Mouse (Mus musculus) embryonic facial prominence, embryonic 15.5 days (tissue): ENCODE measurements around the gene Dmbt1. TPM values are rescaled to one million over a fixed set of nuclear protein-coding genes. Genes with fewer than 3 reads are reported as not detected.

Experiments
- ATAC-seq: fragments of 200-750 bp; cut with Nextera tagmentation; 2 replicates; pipeline ENCODE4 v1.8.0; 2017; ENCODE audit warnings: low read depth, moderate TSS enrichment; ENCODE audit not compliant: insufficient number of reproducible peaks, low FRiP score, low TSS enrichment
- H3K27ac ChIP-seq: fragments of 300-500 bp; sonication (generic); replicated peaks from 2 replicates; pipeline ENCODE4 v1.5.1; 2015; ENCODE audit warnings: mild to moderate bottlenecking, inconsistent platforms
- H3K27me3 ChIP-seq: fragments of 300-500 bp; sonication (generic); 2 replicates; pipeline ENCODE4 v1.6.1; 2015; ENCODE audit warnings: inconsistent platforms
- H3K36me3 ChIP-seq: fragments of 300-500 bp; sonication (generic); 2 replicates; pipeline ENCODE4 v1.6.1; 2015; ENCODE audit warnings: mild to moderate bottlenecking, inconsistent platforms
- H3K4me1 ChIP-seq: fragments of 300-500 bp; sonication (generic); 2 replicates; pipeline ENCODE4 v1.6.1; 2015; ENCODE audit warnings: inconsistent platforms
- H3K4me2 ChIP-seq: fragments of 300-500 bp; sonication (generic); replicated peaks from 2 replicates; pipeline ENCODE4 v1.6.1; 2015; ENCODE audit warnings: mild to moderate bottlenecking, inconsistent platforms
- H3K4me3 ChIP-seq: fragments of 300-500 bp; sonication (generic); replicated peaks from 2 replicates; pipeline ENCODE4 v1.5.1; 2015; ENCODE audit warnings: mild to moderate bottlenecking, inconsistent platforms
- H3K9ac ChIP-seq: fragments of 300-500 bp; sonication (generic); 2 replicates; pipeline ENCODE4 v1.6.1; 2015; ENCODE audit warnings: inconsistent platforms
- H3K9me3 ChIP-seq: fragments of 300-500 bp; sonication (generic); replicated peaks from 2 replicates; pipeline ENCODE4 v1.6.1; 2016; ENCODE audit warnings: inconsistent platforms
- WGBS: fragments of 180-500 bp; shearing (Covaris S2); methylation state at CpG from one replicate; pipeline ENCODE4 v1.1.7; 2015; 5-methylcytosine and 5-hydroxymethylcytosine counted together
- polyA plus RNA-seq: library from polyadenylated mRNA; unstranded; fragments of >200 nt; fragmentation: Nextera tagmentation; extraction: Ambion mirVana; gene quantifications from 2 replicates; pipeline ENCODE4 v1.2.1, GENCODE M21; 2015

The Dmbt1 gene
- polyA plus RNA-seq, 1 experiment from 2014 or later, result 0.03 TPM

DNA sequence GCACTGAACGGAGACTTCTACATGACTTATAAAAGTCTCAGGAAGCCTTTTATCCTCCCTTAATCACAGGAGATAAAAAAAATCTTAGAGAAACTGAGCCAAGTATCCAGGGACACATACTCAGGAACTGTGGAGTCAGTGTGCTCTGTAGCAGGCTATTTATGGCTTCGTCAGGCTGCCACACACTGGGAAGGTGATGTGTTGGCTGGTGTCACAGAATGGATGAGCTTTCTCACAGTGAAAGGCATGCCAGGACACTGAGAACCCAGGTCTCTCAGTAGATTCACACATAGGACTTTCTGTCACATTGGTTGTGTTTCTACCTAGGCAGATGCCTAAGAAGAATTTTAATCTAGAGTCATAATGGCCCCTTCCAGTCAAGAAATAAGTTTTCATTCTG, 82.6 kb downstream of the Dmbt1 start:
- 78% methylated on average over 2 of the region's 2 CpGs for WGBS
- no peak overlapping the region for H3K27ac ChIP-seq
- H3K9ac ChIP-seq, result no peak overlapping the region
- H3K4me2 ChIP-seq, result no peak overlapping the region
- H3K4me3 ChIP-seq, result no peak overlapping the region
- H3K9me3 ChIP-seq, result no peaks in the 10 kb centered on the region
- H3K4me1 ChIP-seq, result no peaks in the 10 kb centered on the region
- no peaks in the 10 kb centered on the region for H3K36me3 ChIP-seq
- ATAC-seq, result no peak
- no peaks in the 10 kb centered on the region for H3K27me3 ChIP-seq

DNA sequence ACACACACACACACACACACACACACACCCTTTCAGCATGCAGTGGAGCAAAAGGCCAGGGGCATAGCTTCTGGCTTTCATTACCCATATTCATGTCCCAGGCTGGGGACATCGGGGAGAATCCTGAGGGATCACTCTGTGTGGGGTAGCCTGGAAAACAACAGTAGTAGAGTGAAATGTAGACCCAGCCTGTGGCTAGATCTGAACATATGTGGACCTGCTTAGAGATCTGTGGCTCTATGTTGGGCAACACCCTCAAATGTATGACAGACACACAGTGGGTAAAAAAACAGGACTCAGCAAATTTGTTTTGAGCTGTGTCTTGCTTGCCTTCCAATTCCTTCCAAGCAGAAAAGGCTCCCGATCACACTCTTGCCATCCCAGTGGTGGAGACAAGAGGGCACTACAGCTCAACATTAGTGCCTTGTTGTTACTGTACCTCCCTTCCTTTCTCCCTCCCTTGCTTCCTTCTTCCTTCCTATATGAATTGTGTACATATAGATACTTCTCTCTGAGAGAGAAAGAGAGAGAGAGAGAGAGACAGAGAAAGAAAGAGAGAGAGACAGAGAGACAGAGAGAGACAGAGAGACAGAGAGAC, 90.5 kb downstream of the Dmbt1 start:
- ATAC-seq, result no peak
- no peaks in the 10 kb centered on the region for H3K36me3 ChIP-seq
- no peaks in the 10 kb centered on the region for H3K27me3 ChIP-seq
- no peak overlapping the region for H3K4me3 ChIP-seq
- WGBS, result 81% methylated on average over 2 of the region's 2 CpGs
- no peak overlapping the region for H3K4me2 ChIP-seq
- no peaks in the 10 kb centered on the region for H3K9me3 ChIP-seq
- H3K9ac ChIP-seq, result no peak overlapping the region
- no peak overlapping the region for H3K27ac ChIP-seq
- H3K4me1 ChIP-seq, result no peaks in the 10 kb centered on the region

DNA sequence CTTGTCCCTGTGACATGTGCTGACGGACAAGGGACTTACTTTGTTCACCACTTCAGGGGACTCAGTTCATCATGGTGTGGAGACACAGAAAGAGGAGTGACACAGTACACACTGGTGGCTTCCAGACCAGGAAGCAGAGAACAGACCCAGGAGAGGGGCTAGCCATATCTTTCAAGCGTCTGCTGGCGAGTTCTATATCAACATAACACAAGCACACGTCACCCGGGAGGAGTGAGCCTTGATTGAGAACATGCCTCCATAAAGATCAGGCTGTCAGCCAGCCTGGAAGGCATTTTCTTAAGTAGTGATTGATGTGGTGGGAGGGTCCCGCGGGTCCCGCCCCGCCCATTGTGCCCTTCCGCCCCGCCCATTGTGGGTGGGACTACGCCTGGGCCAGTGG, 98.2 kb downstream of the Dmbt1 start:
- Histone ChIP-seq H3K9me3 (no peaks in the 10 kb centered on the region), H3K4me2 (no peak overlapping the region), H3K4me3 (no peak overlapping the region), H3K36me3 (no peaks in the 10 kb centered on the region), H3K27me3 (no peaks in the 10 kb centered on the region), H3K4me1 (no peaks in the 10 kb centered on the region), H3K9ac (no peak overlapping the region), H3K27ac (no peak overlapping the region)
- ATAC-seq, result no peak
- 59% methylated on average over 12 of the region's 12 CpGs for WGBS

DNA sequence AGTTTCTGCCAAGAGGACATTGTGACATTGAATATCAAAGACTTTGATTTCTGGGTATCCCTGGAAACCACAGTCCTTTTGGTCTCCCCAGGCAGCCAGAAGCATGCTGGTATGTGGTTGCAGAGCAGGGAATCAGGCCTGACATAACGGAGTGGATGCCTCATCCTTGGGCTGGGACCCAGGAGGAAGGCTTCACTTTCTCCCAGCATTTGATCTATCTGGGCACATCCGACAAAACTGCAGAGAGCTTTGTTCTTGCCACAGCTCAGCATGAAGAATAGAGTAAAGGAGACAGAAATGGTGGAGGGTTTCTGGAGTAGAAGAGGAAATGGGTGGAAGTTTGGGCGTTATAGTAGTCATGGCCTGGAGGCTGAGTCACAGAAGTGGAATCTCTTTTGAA, 101.3 kb downstream of the Dmbt1 start:
- Histone ChIP-seq H3K27ac (no peak overlapping the region), H3K36me3 (no peaks in the 10 kb centered on the region), H3K9me3 (no peaks in the 10 kb centered on the region), H3K9ac (no peak overlapping the region), H3K27me3 (no peaks in the 10 kb centered on the region), H3K4me3 (no peak overlapping the region), H3K4me2 (no peak overlapping the region), H3K4me1 (no peaks in the 10 kb centered on the region)
- WGBS, result 64% methylated on average over 3 of the region's 3 CpGs
- no peak for ATAC-seq

DNA sequence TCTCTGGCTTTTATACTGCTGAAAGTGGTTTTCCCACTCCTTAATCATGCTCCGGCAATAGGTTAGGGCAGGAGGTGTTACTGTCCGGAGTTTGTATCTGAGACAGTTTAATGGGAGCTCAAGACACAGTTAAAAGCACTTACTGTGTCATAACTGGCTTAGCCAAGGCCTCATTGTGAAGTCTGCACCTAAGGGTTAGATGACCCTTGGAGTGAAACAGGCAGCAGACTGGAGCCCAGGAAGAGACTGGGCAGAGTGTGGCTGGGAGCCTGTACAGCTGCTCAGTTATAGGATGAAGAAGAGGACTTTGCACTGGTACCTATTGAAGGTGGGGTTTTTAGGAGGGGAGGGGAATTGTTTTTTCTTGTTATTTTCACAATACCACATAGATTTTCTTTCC, 114.4 kb downstream of the Dmbt1 start, which contains the start of gene 4933402N03Rik:
Gene 4933402N03Rik, minus strand, starts transcription at position 101 of the 400 bp plus-strand sequence.
- H3K9ac ChIP-seq, result no peak within 1 kb of the TSS

DNA sequence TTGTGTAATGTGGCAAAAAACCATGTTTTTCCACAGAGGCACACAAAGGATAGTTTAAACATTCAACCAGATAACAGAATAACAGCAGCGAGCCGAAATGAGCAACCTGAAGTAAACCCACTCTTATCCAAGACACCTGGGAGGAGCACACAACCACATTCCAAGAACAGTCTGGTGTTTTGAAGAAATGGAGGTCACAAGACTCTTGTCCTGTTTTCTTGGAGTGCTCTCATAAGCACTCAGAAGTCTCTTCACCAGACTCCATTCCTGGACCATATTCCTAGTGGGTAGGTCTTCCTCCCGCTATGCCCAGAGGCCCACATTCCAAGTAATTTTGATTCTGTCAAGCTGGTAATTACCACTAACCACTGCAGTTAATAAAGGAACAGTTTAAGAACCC, 118.3 kb downstream of the Dmbt1 start:
- Histone ChIP-seq H3K9ac (no peak overlapping the region), H3K9me3 (no peaks in the 10 kb centered on the region), H3K27me3 (no peaks in the 10 kb centered on the region), H3K27ac (no peak overlapping the region), H3K36me3 (no peaks in the 10 kb centered on the region), H3K4me2 (no peak overlapping the region), H3K4me3 (no peak overlapping the region), H3K4me1 (no peaks in the 10 kb centered on the region)
- ATAC-seq, result no peak
- WGBS, result 79% methylated on average over 3 of the region's 3 CpGs

More for the DNA sequence above, 114.4 kb downstream of the Dmbt1 start, which contains the start of gene 4933402N03Rik:
- H3K36me3 ChIP-seq, result no peaks in the 10 kb centered on the region
- no peak within 1 kb of the TSS for H3K4me2 ChIP-seq
- H3K9me3 ChIP-seq, result no peaks in the 10 kb centered on the region
- no peaks in the 10 kb centered on the region for H3K27me3 ChIP-seq
- H3K4me3 ChIP-seq, result no peak within 1 kb of the TSS
- no peaks in the 10 kb centered on the region for H3K4me1 ChIP-seq
- H3K27ac ChIP-seq, result no peak within 1 kb of the TSS
- 78% methylated on average over 2 of the region's 2 CpGs for WGBS
- no peak for ATAC-seq

DNA sequence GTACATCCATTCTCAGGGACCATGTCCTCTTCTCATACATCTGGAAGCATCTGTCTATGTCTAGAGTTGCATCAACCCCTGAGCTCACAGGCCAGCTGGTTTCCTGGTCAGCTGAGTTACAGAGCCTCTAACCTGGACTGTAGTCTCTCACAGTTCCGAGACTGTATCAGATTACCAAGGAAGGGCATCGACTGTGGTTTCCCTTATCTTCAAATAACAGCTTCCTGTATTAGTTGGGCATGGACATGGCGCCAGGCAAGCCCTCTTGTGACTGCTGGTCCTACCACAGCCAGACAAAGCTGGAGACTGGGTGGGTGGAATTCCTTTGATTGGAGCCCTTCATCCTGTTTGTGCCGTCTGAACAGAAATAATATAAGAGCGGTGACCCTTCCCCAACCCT, 121.2 kb downstream of the Dmbt1 start:
- H3K9ac ChIP-seq, result no peak overlapping the region
- H3K4me1 ChIP-seq, result no peaks in the 10 kb centered on the region
- no peaks in the 10 kb centered on the region for H3K9me3 ChIP-seq
- no peak overlapping the region for H3K4me3 ChIP-seq
- no peaks in the 10 kb centered on the region for H3K27me3 ChIP-seq
- 75% methylated on average over 5 of the region's 5 CpGs for WGBS
- H3K4me2 ChIP-seq, result no peak overlapping the region
- ATAC-seq, result no peak
- H3K36me3 ChIP-seq, result no peaks in the 10 kb centered on the region
- no peak overlapping the region for H3K27ac ChIP-seq

DNA sequence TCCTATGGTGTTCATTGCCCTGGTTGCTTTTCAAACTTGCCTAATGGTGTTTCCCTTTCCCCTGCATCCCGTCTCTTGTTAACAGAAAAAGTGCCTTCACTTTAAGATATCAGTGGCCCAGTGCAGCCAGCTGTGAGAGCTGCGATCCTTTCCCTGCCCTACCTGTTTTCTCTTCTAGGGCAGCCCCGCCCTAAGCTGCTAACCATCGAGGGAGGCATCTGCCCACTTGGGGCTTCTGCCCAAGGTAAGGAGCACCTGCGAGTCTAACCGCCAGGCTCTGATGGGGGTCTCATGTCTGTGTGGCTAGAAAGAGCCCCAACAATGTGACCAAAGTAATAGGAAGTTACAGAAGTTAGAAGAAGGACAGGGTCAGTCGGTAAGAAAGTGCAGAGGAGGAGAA, 130.4 kb downstream of the Dmbt1 start:
- H3K27me3 ChIP-seq, result no peaks in the 10 kb centered on the region
- 58% methylated on average over 7 of the region's 7 CpGs for WGBS
- H3K9me3 ChIP-seq, result no peaks in the 10 kb centered on the region
- no peak overlapping the region for H3K4me2 ChIP-seq
- ATAC-seq, result no peak
- H3K4me3 ChIP-seq, result no peak overlapping the region
- H3K4me1 ChIP-seq, result no peaks in the 10 kb centered on the region
- H3K9ac ChIP-seq, result no peak overlapping the region
- H3K27ac ChIP-seq, result no peak overlapping the region
- no peaks in the 10 kb centered on the region for H3K36me3 ChIP-seq

DNA sequence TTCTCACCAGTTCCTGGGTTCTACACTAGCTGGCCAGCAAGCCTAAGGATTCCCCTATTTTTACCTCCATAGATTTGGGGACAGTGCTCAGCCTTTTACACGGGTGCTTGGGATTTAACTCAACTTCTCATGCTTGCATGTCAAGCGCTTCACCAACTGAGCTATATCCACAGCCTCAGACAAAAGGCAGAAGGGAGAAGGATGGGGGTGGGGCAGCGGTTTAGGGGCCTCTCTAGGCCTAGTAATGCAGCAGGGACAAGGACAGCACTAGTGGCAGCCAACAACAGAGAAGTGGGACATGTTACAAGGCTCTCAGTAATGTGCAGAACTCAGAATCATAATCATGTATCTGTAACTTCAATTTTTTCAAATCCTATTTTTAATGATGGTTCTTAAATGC, 135.9 kb downstream of the Dmbt1 start:
- Histone ChIP-seq H3K4me2 (no peak overlapping the region), H3K36me3 (no peaks in the 10 kb centered on the region), H3K27me3 (no peaks in the 10 kb centered on the region), H3K27ac (no peak overlapping the region), H3K4me3 (no peak overlapping the region), H3K4me1 (no peaks in the 10 kb centered on the region), H3K9me3 (no peaks in the 10 kb centered on the region), H3K9ac (no peak overlapping the region)
- ATAC-seq, result no peak
- WGBS, result 75% methylated on average over 3 of the region's 3 CpGs

DNA sequence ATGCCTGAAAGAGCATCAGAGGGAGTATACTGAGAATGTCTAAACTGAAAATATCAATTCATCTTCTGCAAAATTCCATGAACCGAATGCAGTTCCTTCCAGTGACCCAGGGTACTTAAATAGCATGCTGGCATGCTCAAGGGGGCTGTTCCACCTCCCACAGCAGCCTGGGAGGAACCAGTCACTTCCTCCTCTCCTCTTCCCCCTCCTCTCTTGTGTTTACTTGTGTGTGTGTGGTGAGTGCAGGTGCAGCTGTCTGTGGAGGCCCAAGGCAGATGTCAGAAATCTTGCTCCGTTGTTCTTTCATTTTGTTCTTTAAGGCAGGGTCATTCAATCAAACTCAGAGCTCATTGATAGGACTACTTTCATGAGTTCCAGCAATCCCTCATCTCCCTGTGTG, 137.2 kb downstream of the Dmbt1 start:
- H3K4me1 ChIP-seq, result no peaks in the 10 kb centered on the region
- WGBS, result 46% methylated on average over 2 of the region's 2 CpGs
- no peak overlapping the region for H3K4me3 ChIP-seq
- ATAC-seq, result no peak
- no peak overlapping the region for H3K4me2 ChIP-seq
- H3K27me3 ChIP-seq, result no peaks in the 10 kb centered on the region
- no peaks in the 10 kb centered on the region for H3K9me3 ChIP-seq
- H3K36me3 ChIP-seq, result no peaks in the 10 kb centered on the region
- no peak overlapping the region for H3K27ac ChIP-seq
- H3K9ac ChIP-seq, result no peak overlapping the region
